Mouse (Mus musculus): Measurements from ENCODE around the gene Trpv5. TPM values are rescaled to one million over a fixed set of nuclear protein-coding genes. Genes with fewer than 3 reads are reported as not detected.

Trpv5 gene
- polyA plus RNA-seq, 1 experiment: not detected

DNA sequence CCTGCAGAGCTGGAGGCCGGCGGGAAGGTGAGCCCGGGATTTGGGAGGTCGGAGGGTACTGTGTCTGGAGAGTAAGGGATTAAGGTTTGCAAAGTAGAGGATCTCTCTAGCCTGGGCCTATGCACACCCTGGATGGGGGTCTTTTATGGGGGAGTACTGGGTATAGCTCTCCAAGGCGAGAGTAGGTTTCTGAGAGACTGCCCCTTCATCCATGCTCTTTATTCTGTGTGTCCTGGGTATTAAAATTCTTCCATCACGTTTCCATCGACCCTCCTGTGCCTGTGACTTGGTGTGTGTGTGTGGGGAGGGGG, 74.8 kb downstream of the Trpv5 start:
- WGBS: 5% methylated on average over 7 of the region's 7 CpGs
- no peak overlapping the region for H3K27ac ChIP-seq (ENCODE audit: insufficient read depth, low read depth, low read length)
- H3K4me3 ChIP-seq (ENCODE audit: insufficient read depth, low read depth, low read length): peak overlapping the region; percentile 77
- TF ChIP-seq CTCF (IDR thresholded peaks at IDR 0.05; ENCODE audit: insufficient read depth, low read depth, low read length) (no peak), POLR2A (IDR thresholded peaks at IDR 0.05; ENCODE audit: insufficient read depth, low read depth, low read length) (no peak)
- H3K4me1 ChIP-seq (ENCODE audit: control insufficient read depth, insufficient read depth, low read length): peaks cover 13% of the 10 kb centered on the region

DNA sequence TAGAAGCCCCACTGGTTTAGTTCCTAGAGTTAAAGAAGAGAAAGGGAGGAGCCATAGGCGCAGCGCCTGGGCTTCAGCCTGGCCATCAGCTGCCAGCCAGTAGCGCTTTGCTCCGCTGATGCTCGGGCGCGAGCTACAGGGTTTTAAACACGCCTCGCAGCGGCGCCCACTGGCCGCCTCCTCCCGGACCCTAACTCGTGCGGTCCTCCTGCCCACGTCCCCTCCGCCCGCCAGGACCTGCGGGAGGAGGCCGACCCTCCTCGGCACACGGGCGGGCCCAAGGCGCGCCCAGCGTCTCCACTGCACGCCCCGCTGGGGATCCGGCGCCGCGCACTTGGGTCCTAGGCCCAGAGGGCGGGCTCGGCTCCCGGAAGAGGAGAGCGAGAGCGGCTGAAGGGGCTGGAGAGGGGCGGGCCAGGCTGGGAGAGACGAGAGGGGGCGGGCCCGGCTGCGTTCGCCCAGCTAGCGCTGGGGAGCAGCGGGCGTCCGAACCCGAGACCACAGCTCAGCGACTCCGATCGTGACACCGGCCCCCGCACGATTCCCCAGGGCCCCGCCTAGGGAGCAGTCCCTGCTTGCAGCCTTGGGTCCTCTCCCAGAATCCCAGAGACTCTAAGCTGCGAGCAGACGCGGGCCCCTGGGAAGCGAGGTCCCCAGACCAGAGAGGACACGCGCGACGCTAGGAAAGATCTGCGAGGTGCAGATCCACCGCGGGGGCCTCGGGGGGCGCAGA, 75.3 kb downstream of the Trpv5 start, which contains the start of gene Ephb6:
TSS of gene Ephb6 (plus strand) at position 422 of the 733 bp plus-strand sequence.
- under 1% methylated on average over 64 of the region's 68 CpGs for WGBS
- Histone ChIP-seq H3K4me3 (ENCODE audit: insufficient read depth, low read depth, low read length) (peak within 1 kb of the TSS; percentile 77), H3K27ac (ENCODE audit: insufficient read depth, low read depth, low read length) (0 out of 2 replicates have a peak within 1 kb of the TSS, but pooled peaks have one; percentile 15), H3K4me1 (ENCODE audit: control insufficient read depth, insufficient read depth, low read length) (peaks cover 13% of the 10 kb centered on the region)
- no peak for TF ChIP-seq CTCF (IDR thresholded peaks at IDR 0.05; ENCODE audit: insufficient read depth, low read depth, low read length)
- TF ChIP-seq POLR2A (IDR thresholded peaks at IDR 0.05; ENCODE audit: insufficient read depth, low read depth, low read length): no peak; the same call in 1 of the 2 replicates

DNA sequence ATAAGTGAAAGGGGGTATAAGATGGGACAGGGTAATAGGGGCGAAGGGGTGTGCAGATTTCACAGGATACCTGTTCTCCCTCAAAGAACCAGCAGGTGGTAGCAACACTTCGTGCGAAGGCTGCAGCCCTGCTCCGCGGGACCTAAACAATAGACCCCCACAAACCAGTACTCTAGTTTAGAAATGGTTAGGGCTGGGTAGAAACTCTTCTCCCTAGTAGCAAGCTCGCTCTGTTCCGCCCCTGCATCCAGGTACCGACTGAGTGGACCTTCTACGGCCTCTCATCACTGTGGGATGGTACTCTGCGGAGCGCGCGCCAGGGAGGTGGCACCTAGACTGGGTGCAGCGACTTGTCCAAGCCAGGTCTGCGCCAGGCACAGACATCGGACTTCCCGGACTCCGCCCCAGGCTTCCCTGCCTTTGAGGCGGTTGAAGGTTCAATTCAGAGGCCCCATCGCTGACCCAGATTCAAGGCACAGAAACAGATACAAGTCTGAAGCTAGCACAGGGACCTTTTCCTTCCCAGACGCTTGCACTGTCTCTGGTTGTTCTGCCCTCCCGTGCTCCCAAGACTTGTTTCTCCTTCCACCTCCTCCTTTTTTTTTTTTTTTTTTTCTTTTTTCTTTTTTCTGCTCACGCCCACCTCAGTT, 76.0 kb downstream of the Trpv5 start:
- Histone ChIP-seq H3K4me3 (ENCODE audit: insufficient read depth, low read depth, low read length) (peak overlapping the region; percentile 77), H3K27ac (ENCODE audit: insufficient read depth, low read depth, low read length) (0 out of 2 replicates have a peak overlapping the region, but pooled peaks have one; percentile 15), H3K4me1 (ENCODE audit: control insufficient read depth, insufficient read depth, low read length) (peaks cover 13% of the 10 kb centered on the region)
- 1% methylated on average over 23 of the region's 23 CpGs for WGBS
- peak; percentile 52 for TF ChIP-seq CTCF (IDR thresholded peaks at IDR 0.05; ENCODE audit: insufficient read depth, low read depth, low read length)
- TF ChIP-seq POLR2A (IDR thresholded peaks at IDR 0.05; ENCODE audit: insufficient read depth, low read depth, low read length): no peak

Other genes with a start within 250 kb of the Trpv5 start
- not detected in 2 replicates for gene Gm10334, start 234.6 kb downstream of the Trpv5 start, polyA plus RNA-seq (2012; ENCODE audit: insufficient read depth, insufficient read length, low replicate concordance, missing spikeins)
- not detected in 2 replicates for gene Prss1, start 221.8 kb downstream of the Trpv5 start, polyA plus RNA-seq (2012; ENCODE audit: insufficient read depth, insufficient read length, low replicate concordance, missing spikeins)
- not detected in 2 replicates for gene Prss2, start 159.0 kb downstream of the Trpv5 start, polyA plus RNA-seq (2012; ENCODE audit: insufficient read depth, insufficient read length, low replicate concordance, missing spikeins)
- not detected in 2 replicates for gene Ephb6, start 75.3 kb downstream of the Trpv5 start, polyA plus RNA-seq (2012; ENCODE audit: insufficient read depth, insufficient read length, low replicate concordance, missing spikeins)
- gene Trpv6, start 44.4 kb downstream of the Trpv5 start, polyA plus RNA-seq (2012; ENCODE audit: insufficient read depth, insufficient read length, low replicate concordance, missing spikeins): not detected in 2 replicates
- not detected in 2 replicates for gene Llcfc1, start 3.7 kb upstream of the Trpv5 start, polyA plus RNA-seq (2012; ENCODE audit: insufficient read depth, insufficient read length, low replicate concordance, missing spikeins)
- not detected in 2 replicates for gene Kel, start 23.6 kb upstream of the Trpv5 start, polyA plus RNA-seq (2012; ENCODE audit: insufficient read depth, insufficient read length, low replicate concordance, missing spikeins)
- gene Olfr459, start 94.4 kb upstream of the Trpv5 start, polyA plus RNA-seq (2012; ENCODE audit: insufficient read depth, insufficient read length, low replicate concordance, missing spikeins): not detected in 2 replicates
- not detected in 2 replicates for gene Pip, start 166.8 kb upstream of the Trpv5 start, polyA plus RNA-seq (2012; ENCODE audit: insufficient read depth, insufficient read length, low replicate concordance, missing spikeins)
- not detected in 2 replicates for gene Sval2, start 172.2 kb upstream of the Trpv5 start, polyA plus RNA-seq (2012; ENCODE audit: insufficient read depth, insufficient read length, low replicate concordance, missing spikeins)

All from olfactory bulb, adult 2 months (tissue).